Mouse (Mus musculus): Measurements from ENCODE around the gene Tor1a. TPM values are rescaled to one million over a fixed set of nuclear protein-coding genes. Genes with fewer than 3 reads are reported as not detected.
"Not testable (repeated sequence)": the region's sequence is repeated elsewhere in the genome, so short reads cannot be mapped to it uniquely, and the experiment has no call there.

Tor1a gene
- polyA plus RNA-seq, 1 experiment from 2014 or later: 73.2 TPM

GRCm38 (mm10) chr2:30942116-30942515 is 25.6 kb downstream of the Tor1a start:
- H3K4me2 ChIP-seq: peak overlapping the region; percentile 63

DNA sequence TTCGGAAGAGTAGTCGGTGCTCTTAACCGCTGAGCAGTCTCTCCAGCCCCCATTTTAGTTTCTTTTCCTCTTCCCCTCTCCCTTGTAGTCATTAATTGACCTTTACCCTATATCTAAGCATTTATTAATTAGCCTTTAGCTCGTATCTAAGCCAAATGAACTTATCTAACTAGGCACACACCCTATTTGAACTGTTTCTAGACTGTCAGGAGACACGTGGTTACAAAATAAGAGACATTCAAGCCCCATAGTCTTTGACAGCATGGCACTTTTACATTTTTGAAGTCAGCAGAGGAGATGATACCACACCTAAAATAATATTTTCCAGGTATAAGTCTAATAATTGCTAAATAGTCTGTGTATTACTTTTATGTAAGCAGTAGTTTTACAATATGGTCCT is 26.1 kb downstream of the Tor1a start:
- WGBS: 77% methylated on average over 5 of the region's 5 CpGs
- DNase-seq (ENCODE audit: low spot score) (no peak), ATAC-seq (replicated peaks; ENCODE audit: low FRiP score) (no peak)
- H3K36me3 ChIP-seq (ENCODE audit: control insufficient read depth, insufficient read depth, low read length): no peaks in the 10 kb centered on the region
- no peak overlapping the region for H3K9ac ChIP-seq (ENCODE audit: low read depth, low read length)
- H3K9me3 ChIP-seq (ENCODE audit: control insufficient read depth, low read length): no peaks in the 10 kb centered on the region
- H3K4me2 ChIP-seq: no peak overlapping the region
- H3K4me1 ChIP-seq (replicated peaks; ENCODE audit: control insufficient read depth, insufficient read depth, low read length): no peaks in the 10 kb centered on the region
- H3K4me3 ChIP-seq (ENCODE audit: low read depth, low read length): no peak overlapping the region
- H3K27ac ChIP-seq (ENCODE audit: low read depth, low read length): no peak overlapping the region
- H3K27me3 ChIP-seq (replicated peaks; ENCODE audit: control insufficient read depth, insufficient read depth, low read length): no peaks in the 10 kb centered on the region

More at GRCm38 (mm10) chr2:30942116-30942515, 25.6 kb downstream of the Tor1a start:
- not testable (repeated sequence) for ATAC-seq (replicated peaks; ENCODE audit: low FRiP score); H3K9ac ChIP-seq (ENCODE audit: low read depth, low read length); H3K27ac ChIP-seq (ENCODE audit: low read depth, low read length); H3K36me3 ChIP-seq (ENCODE audit: control insufficient read depth, insufficient read depth, low read length); H3K4me1 ChIP-seq (replicated peaks; ENCODE audit: control insufficient read depth, insufficient read depth, low read length); H3K27me3 ChIP-seq (replicated peaks; ENCODE audit: control insufficient read depth, insufficient read depth, low read length); H3K9me3 ChIP-seq (ENCODE audit: control insufficient read depth, low read length); DNase-seq (ENCODE audit: low spot score)
- WGBS: 46% methylated on average over 7 of the region's 7 CpGs
- peak overlapping the region; percentile 49; the same call in 1 of the 2 replicates for H3K4me3 ChIP-seq (ENCODE audit: low read depth, low read length)

DNA sequence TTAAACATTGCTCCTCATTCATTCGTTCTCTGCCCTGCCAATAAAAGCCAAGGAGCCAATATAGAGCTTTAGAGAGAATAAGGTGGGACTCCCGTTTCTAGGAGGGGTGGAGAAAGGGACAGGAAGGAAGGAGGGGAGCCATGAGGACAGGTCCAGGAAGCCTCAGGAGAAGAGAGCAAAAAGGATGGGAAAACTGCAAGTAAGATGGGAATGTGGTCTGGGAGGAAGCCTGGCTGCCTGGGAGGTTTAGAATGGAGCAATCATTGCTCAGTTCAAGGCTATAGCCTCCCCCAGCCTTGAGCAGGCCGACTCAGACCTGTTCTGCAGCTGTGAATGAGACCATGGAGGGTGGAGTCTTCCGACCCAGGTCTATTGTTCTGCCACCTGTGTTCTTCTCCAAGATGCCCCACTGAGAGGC is 29.1 kb downstream of the Tor1a start:
- H3K4me1 ChIP-seq (replicated peaks; ENCODE audit: control insufficient read depth, insufficient read depth, low read length): no peaks in the 10 kb centered on the region
- H3K36me3 ChIP-seq (ENCODE audit: control insufficient read depth, insufficient read depth, low read length): no peaks in the 10 kb centered on the region
- no peak overlapping the region for H3K9ac ChIP-seq (ENCODE audit: low read depth, low read length)
- no peaks in the 10 kb centered on the region for H3K27me3 ChIP-seq (replicated peaks; ENCODE audit: control insufficient read depth, insufficient read depth, low read length)
- no peak for ATAC-seq (replicated peaks; ENCODE audit: low FRiP score)
- H3K4me3 ChIP-seq (ENCODE audit: low read depth, low read length): no peak overlapping the region
- DNase-seq (ENCODE audit: low spot score): no peak
- WGBS: 48% methylated on average over 4 of the region's 4 CpGs
- no peaks in the 10 kb centered on the region for H3K9me3 ChIP-seq (ENCODE audit: control insufficient read depth, low read length)
- H3K27ac ChIP-seq (ENCODE audit: low read depth, low read length): no peak overlapping the region
- H3K4me2 ChIP-seq: no peak overlapping the region

DNA sequence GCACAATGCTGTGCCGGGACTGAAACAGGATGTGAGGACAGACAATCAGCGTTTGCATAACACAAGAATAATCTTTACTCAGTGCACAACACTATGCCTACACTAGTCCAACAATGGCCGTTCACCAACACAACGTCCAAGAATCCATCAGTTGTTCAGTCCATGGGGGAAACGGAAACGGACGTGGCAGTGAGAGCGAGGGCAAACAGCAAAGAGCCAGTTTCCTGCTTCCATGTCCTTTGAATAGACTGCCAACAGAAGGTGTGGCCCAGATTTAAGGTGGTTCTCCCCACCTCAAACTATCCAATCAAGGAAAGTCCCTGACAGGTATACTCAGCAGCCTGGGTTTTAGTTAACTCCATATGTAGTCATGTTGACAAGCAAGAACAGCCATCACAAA is 30.0 kb downstream of the Tor1a start:
- Histone ChIP-seq H3K27me3 (replicated peaks; ENCODE audit: control insufficient read depth, insufficient read depth, low read length) (no peaks in the 10 kb centered on the region), H3K4me2 (no peak overlapping the region), H3K36me3 (ENCODE audit: control insufficient read depth, insufficient read depth, low read length) (no peaks in the 10 kb centered on the region), H3K4me3 (ENCODE audit: low read depth, low read length) (no peak overlapping the region), H3K9me3 (ENCODE audit: control insufficient read depth, low read length) (no peaks in the 10 kb centered on the region), H3K4me1 (replicated peaks; ENCODE audit: control insufficient read depth, insufficient read depth, low read length) (no peaks in the 10 kb centered on the region), H3K9ac (ENCODE audit: low read depth, low read length) (no peak overlapping the region), H3K27ac (ENCODE audit: low read depth, low read length) (no peak overlapping the region)
- ATAC-seq (replicated peaks; ENCODE audit: low FRiP score) (no peak), DNase-seq (ENCODE audit: low spot score) (no peak)
- 81% methylated on average over 8 of the region's 8 CpGs for WGBS

DNA sequence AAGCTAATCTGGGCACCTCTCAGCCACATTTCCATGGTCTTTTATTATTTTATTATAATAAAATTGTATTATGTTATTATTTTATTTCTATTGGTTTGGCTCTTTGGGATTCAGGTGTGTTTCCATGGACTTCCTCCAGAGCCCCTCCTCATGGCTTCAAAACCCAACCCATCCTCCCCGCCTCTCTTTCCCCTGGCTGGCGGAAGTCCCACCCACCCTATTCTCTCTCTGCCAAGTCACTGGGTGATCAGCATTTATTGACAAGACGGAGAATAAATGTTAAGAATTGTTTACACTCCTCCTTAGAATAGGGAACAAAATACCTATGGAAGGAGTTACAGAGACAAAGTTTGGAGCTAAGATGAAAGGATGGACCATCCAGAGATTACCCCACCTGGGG is 30.9 kb downstream of the Tor1a start:
- no peaks in the 10 kb centered on the region for H3K9me3 ChIP-seq (ENCODE audit: control insufficient read depth, low read length)
- no peak overlapping the region for H3K4me3 ChIP-seq (ENCODE audit: low read depth, low read length)
- no peak for DNase-seq (ENCODE audit: low spot score)
- no peak overlapping the region for H3K27ac ChIP-seq (ENCODE audit: low read depth, low read length)
- H3K9ac ChIP-seq (ENCODE audit: low read depth, low read length): no peak overlapping the region
- H3K4me2 ChIP-seq: no peak overlapping the region
- no peaks in the 10 kb centered on the region for H3K4me1 ChIP-seq (replicated peaks; ENCODE audit: control insufficient read depth, insufficient read depth, low read length)
- 78% methylated on average over 3 of the region's 3 CpGs for WGBS
- ATAC-seq (replicated peaks; ENCODE audit: low FRiP score): no peak
- H3K27me3 ChIP-seq (replicated peaks; ENCODE audit: control insufficient read depth, insufficient read depth, low read length): no peaks in the 10 kb centered on the region
- no peaks in the 10 kb centered on the region for H3K36me3 ChIP-seq (ENCODE audit: control insufficient read depth, insufficient read depth, low read length)

GRCm38 (mm10) chr2:30933917-30934450 is 33.7 kb downstream of the Tor1a start:
- Histone ChIP-seq H3K9me3 (ENCODE audit: control insufficient read depth, low read length) (no peaks in the 10 kb centered on the region), H3K4me1 (replicated peaks; ENCODE audit: control insufficient read depth, insufficient read depth, low read length) (peaks cover 7% of the 10 kb centered on the region)

DNA sequence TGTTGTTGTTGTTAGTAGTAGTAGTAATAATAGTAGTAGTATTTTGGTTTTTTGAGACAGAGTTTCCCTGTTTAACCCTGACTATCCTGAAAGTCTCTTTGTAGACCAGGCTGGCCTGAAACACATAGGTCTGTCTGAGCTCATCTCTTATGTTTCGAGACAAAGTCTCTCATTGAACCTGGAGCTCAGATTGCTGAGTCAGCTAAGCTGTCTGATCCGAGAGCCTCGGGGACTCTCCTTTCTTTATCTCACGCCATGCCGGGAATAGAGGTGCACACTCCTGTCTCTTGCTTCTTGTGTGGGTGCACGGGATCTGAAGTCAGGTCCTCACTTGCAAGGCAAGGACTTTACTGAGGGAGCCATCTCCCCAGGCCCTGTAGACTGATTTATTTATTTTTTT is 34.7 kb downstream of the Tor1a start:
- H3K9me3 ChIP-seq (ENCODE audit: control insufficient read depth, low read length): no peaks in the 10 kb centered on the region
- no peaks in the 10 kb centered on the region for H3K36me3 ChIP-seq (ENCODE audit: control insufficient read depth, insufficient read depth, low read length)
- H3K27ac ChIP-seq (ENCODE audit: low read depth, low read length): no peak overlapping the region
- no peak overlapping the region for H3K4me3 ChIP-seq (ENCODE audit: low read depth, low read length)
- H3K4me1 ChIP-seq (replicated peaks; ENCODE audit: control insufficient read depth, insufficient read depth, low read length): peaks cover 11% of the 10 kb centered on the region
- no peak overlapping the region for H3K4me2 ChIP-seq
- 76% methylated on average over 6 of the region's 6 CpGs for WGBS
- no peak overlapping the region for H3K9ac ChIP-seq (ENCODE audit: low read depth, low read length)
- no peaks in the 10 kb centered on the region for H3K27me3 ChIP-seq (replicated peaks; ENCODE audit: control insufficient read depth, insufficient read depth, low read length)
- DNase-seq (ENCODE audit: low spot score) (no peak), ATAC-seq (replicated peaks; ENCODE audit: low FRiP score) (no peak)

More at GRCm38 (mm10) chr2:30933917-30934450, 33.7 kb downstream of the Tor1a start:
- H3K27me3 ChIP-seq (replicated peaks; ENCODE audit: control insufficient read depth, insufficient read depth, low read length): no peaks in the 10 kb centered on the region
- H3K27ac ChIP-seq (ENCODE audit: low read depth, low read length): no peak overlapping the region
- no peak overlapping the region for H3K4me3 ChIP-seq (ENCODE audit: low read depth, low read length)
- H3K9ac ChIP-seq (ENCODE audit: low read depth, low read length): no peak overlapping the region
- H3K36me3 ChIP-seq (ENCODE audit: control insufficient read depth, insufficient read depth, low read length): no peaks in the 10 kb centered on the region
- H3K4me2 ChIP-seq: no peak overlapping the region
- ATAC-seq (replicated peaks; ENCODE audit: low FRiP score) (no peak), DNase-seq (ENCODE audit: low spot score) (no peak)
- 18% methylated on average over 7 of the region's 7 CpGs for WGBS

- H3K9me3 ChIP-seq (ENCODE audit: control insufficient read depth, low read length): no peaks in the 10 kb centered on the region
- no peak overlapping the region for H3K9ac ChIP-seq (ENCODE audit: low read depth, low read length)
- DNase-seq (ENCODE audit: low spot score) (no peak), ATAC-seq (replicated peaks; ENCODE audit: low FRiP score) (no peak)
- 80% methylated on average over 3 of the region's 3 CpGs for WGBS
- no peak overlapping the region for H3K27ac ChIP-seq (ENCODE audit: low read depth, low read length)
- H3K36me3 ChIP-seq (ENCODE audit: control insufficient read depth, insufficient read depth, low read length): no peaks in the 10 kb centered on the region
- H3K27me3 ChIP-seq (replicated peaks; ENCODE audit: control insufficient read depth, insufficient read depth, low read length): no peaks in the 10 kb centered on the region
- no peak overlapping the region for H3K4me3 ChIP-seq (ENCODE audit: low read depth, low read length)
- H3K4me2 ChIP-seq: no peak overlapping the region
- peaks cover 11% of the 10 kb centered on the region for H3K4me1 ChIP-seq (replicated peaks; ENCODE audit: control insufficient read depth, insufficient read depth, low read length)
Observed at GRCm38 (mm10) chr2:30931922-30932321, 35.8 kb downstream of the Tor1a start.

DNA sequence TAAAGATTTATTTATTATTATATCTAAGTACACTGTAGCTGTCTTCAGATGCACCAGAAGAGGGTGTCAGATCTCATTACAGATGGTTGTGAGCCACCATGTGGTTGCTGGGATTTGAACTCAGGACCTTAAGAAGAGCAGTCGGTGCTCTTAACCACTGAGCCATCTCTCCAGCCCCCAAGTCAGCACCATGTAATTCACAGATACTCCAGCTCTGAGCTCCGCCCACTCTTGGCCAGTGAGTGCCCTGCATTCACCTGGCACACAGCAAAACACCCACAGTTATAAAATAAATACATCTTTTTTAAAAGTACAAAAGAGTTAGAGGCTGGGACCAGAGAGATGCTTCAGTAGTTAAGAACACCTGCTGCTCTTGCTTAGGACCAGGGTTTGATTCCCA is 36.9 kb downstream of the Tor1a start:
- not testable (repeated sequence) for H3K9me3 ChIP-seq (ENCODE audit: control insufficient read depth, low read length); H3K36me3 ChIP-seq (ENCODE audit: control insufficient read depth, insufficient read depth, low read length); DNase-seq (ENCODE audit: low spot score); H3K27me3 ChIP-seq (replicated peaks; ENCODE audit: control insufficient read depth, insufficient read depth, low read length); H3K9ac ChIP-seq (ENCODE audit: low read depth, low read length); H3K4me3 ChIP-seq (ENCODE audit: low read depth, low read length); ATAC-seq (replicated peaks; ENCODE audit: low FRiP score); H3K27ac ChIP-seq (ENCODE audit: low read depth, low read length); H3K4me2 ChIP-seq
- peaks cover 11% of the 10 kb centered on the region for H3K4me1 ChIP-seq (replicated peaks; ENCODE audit: control insufficient read depth, insufficient read depth, low read length)
- 65% methylated on average over 2 of the region's 2 CpGs for WGBS
